Mouse (Mus musculus) left cerebral cortex, postnatal 25 days (tissue): ENCODE data around the gene Ly6g5c. TPM values are rescaled to one million over a fixed set of nuclear protein-coding genes. Genes with fewer than 3 reads are reported as not detected.

Experiments used
- DNase-seq, 2 experiments: peaks; one replicate each; pipeline ENCODE4 v3.0.0; 2022; ENCODE audit warnings: low spot score in 2 of 2, mixed read lengths in 1 of 2
- intact Hi-C: fragments of 180-260 bp; cut with DNase I; formaldehyde crosslinking; loops from one replicate; pipeline ENCODE4 v1.15.1; 2025
- total RNA-seq, 2 experiments: library from RNA; stranded (reverse); gene quantifications; 2 replicates each; pipeline ENCODE4 v1.2.3; 2021

Ly6g5c gene
- total RNA-seq, 2 experiments from 2014 or later, result not detected

- no peak for DNase-seq
- intact Hi-C loops, result no loop called here
Measured at GRCm38 (mm10) chr17:35132174-35132560, 24.1 kb downstream of the Ly6g5c start.

- intact Hi-C loops, result no loop called here
- DNase-seq, result no peak
Measured at GRCm38 (mm10) chr17:35133517-35133916, 25.4 kb downstream of the Ly6g5c start.

GRCm38 (mm10) chr17:35134801-35135590, 26.9 kb downstream of the Ly6g5c start, which contains the start of gene Bag6:
Gene Bag6, plus strand, starts transcription at chr17:35135178.
- intact Hi-C loops, result loop anchor here (1.0 kb wide), 1 partner anchor 29 kb away; the partner anchor contains the start of gene Prrc2a
- peak; percentile 95 to 96 for DNase-seq

DNA sequence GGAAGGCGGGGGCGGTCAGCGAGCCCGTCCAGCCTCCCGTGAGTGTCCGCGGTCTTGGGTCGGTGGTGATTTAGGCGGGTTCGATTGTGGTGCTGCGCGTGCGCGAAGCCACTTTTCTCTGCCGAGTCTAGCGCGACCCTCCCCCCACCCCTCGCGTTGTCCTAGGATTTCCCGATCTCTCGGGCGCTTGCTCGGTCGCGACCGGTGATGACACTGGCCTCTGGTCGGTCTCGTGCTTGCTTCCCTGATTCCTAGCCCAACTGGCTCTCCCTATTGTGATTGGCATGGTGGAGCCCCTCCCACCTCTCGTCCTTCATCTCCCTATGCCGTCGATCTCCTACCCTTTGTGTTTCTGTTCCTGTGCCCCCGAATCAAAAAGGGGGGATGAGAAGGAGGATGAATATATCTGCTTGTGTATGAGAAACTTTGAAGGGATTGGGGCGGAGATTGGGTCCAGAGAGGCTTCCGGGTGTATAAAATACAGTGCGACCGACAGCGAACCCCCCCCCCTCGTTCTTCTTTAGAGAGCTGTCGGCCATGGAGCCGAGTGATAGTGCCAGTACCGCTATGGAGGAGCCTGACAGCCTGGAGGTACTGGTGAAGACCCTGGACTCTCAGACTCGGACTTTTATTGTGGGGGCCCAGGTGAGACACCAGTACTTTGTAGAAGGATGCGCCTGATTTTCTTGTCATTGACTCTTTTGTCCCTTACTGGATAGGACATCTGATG, 27.7 kb downstream of the Ly6g5c start:
- no peak for DNase-seq
- intact Hi-C loops, result loop anchor here (1.0 kb wide), 1 partner anchor 29 kb away; the partner anchor contains the start of gene Prrc2a

GRCm38 (mm10) chr17:35139269-35139668, 31.2 kb downstream of the Ly6g5c start:
- intact Hi-C loops, result no loop called here
- DNase-seq, result no peak

GRCm38 (mm10) chr17:35140490-35140996, 32.5 kb downstream of the Ly6g5c start:
- intact Hi-C loops, result no loop called here
- DNase-seq, result no peak

DNA sequence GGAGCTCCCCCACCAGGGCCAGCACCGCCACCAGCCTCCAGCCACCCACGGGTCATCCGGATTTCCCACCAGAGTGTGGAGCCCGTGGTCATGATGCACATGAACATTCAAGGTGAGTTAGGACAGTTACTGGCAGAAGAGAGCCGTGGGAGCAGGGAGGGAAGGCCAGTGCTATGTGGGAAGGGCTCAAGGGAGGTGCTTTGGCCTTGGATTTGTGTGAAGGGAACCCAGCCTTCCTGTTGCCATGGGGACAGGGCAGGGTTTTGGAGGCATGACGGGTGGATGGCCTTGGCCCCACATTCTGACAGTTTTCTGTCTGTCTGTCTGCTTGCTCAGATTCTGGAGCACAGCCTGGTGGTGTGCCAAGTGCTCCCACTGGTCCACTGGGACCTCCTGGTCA, 33.9 kb downstream of the Ly6g5c start:
- intact Hi-C loops, result no loop called here
- no peak for DNase-seq

DNA sequence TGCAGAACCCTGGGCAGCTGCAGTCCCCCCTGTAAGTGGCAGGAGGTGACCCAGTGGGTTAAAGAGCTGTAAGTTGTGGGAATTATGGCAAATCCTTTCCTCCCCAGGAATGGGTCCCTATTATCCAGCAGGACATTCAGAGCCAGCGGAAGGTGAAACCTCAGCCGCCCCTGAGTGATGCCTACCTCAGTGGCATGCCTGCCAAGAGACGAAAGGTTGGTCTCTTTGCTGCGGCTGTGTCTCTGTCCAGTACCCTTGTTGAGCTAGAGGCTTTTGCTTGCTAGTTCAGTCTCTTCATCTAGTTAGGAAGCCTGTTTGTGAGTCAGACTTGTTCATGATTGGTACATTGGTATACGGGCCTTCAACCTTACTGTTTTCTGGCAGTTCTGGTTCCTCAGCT, 38.1 kb downstream of the Ly6g5c start:
- intact Hi-C loops, result no loop called here
- no peak for DNase-seq

- intact Hi-C loops, result no loop called here
- DNase-seq, result no peak
Measured at GRCm38 (mm10) chr17:35147348-35147747, 39.3 kb downstream of the Ly6g5c start.

- intact Hi-C loops, result loop anchor here (2.0 kb wide), 1 partner anchor 15 kb away; no protein-coding TSS in a partner anchor
- no peak for DNase-seq
Measured at GRCm38 (mm10) chr17:35147922-35148639, 40.0 kb downstream of the Ly6g5c start.

- DNase-seq, result no peak
- intact Hi-C loops, result no loop called here
Measured at GRCm38 (mm10) chr17:35152121-35152520, 44.0 kb downstream of the Ly6g5c start.

DNA sequence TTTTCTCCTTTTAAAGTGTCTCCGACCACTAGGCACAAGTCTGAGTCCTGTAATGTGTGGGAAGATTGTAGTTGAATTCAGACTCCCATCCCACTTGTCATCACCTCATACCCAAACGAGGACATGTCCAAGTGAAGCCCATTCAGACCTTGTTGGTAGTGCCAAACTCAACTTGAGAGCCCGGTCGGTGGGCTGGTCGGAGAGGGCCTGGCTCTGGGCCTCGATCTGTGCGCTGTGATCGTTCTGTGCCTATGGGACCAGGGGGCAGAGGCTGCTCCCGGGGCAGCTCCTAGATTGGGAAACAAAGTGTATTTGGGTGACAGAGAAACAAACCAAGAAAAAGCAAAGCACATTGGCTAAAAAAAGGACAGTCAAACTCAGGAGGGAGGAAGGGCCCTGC, 45.0 kb downstream of the Ly6g5c start:
- intact Hi-C loops, result no loop called here

DNA sequence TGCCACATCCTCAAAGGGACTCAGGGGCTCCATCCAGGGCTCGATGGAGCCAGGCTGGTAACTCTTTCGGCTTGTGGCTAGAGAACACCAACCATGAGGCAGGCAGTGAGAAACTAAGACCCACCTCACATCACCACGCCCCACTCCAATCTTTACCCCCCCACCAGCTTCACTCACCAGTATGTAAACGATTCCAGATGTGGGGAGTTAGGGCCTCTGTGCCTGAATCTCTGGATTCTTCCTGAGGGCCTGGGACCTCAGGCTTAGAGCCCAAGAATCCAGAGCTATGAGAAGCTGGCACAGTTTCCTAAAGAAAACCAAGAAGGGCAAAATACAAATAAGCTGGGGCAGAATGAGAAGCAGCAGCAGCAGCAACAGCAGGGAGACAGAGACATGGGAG, 45.9 kb downstream of the Ly6g5c start:
- no peak for DNase-seq
- intact Hi-C loops, result no loop called here

More for the DNA sequence above, 45.0 kb downstream of the Ly6g5c start:
- DNase-seq, result no peak

DNA sequence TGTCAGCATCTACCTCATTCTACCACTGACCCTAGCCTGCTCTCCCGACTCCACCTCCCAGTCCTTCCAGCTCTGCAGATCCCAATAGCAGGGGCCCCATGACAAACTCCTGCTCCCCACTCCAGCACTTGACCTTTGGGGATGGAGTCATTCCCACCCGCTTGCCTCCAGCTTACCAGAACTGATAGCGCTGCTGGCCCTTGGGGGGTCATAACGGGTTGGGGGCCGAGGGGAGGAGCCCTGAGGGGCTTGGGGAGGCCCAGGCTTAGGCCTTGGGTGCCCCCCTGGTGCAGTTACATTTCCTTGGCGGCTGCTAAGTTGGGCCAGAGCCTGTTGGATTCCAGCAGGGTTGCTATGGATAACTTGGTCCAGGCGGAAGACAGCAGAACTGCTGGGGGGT, 46.5 kb downstream of the Ly6g5c start:
- intact Hi-C loops, result no loop called here

GRCm38 (mm10) chr17:35155451-35155850, 47.4 kb downstream of the Ly6g5c start:
- DNase-seq, result no peak
- intact Hi-C loops, result no loop called here

More for the DNA sequence above, 46.5 kb downstream of the Ly6g5c start:
- DNase-seq, result no peak

DNA sequence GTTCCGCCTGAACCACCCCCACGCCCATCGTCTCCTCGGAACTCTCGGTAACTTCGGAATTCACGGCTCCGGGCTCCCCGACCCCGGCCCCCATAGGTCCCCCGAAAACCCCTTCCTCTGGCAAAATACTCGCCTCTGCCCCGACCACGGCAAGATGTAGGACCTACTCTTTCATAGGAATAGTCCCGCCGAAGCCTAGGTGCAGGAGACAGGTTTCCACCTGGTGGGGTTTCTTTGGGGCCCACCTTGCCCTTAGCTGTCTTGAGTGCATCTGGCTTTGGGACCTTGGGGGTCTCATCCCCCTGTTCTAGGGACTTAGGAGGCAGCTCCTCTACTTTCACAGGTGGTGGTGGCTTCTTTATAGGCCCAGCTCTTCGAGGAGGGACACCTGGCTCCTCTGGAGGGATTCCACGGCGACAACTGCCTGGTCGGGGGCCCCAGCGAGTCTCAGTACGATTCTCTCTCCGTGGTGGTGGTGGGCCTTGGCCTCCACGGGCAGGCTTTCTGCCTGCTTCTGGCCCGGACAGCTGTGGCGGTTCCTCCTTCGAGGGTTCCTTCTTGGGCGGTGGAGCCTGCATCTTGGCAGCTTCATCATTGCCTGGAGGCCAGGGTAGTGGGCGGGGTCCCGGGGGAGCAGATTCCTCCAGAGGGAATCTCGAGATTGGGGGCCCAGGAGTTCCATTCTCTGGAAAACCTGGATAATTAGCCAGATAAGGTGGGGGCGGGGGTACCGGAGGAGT, 48.6 kb downstream of the Ly6g5c start:
- intact Hi-C loops, result no loop called here
- no peak for DNase-seq

- intact Hi-C loops, result no loop called here
- no peak for DNase-seq
Measured at GRCm38 (mm10) chr17:35157254-35157653, 49.2 kb downstream of the Ly6g5c start.

DNA sequence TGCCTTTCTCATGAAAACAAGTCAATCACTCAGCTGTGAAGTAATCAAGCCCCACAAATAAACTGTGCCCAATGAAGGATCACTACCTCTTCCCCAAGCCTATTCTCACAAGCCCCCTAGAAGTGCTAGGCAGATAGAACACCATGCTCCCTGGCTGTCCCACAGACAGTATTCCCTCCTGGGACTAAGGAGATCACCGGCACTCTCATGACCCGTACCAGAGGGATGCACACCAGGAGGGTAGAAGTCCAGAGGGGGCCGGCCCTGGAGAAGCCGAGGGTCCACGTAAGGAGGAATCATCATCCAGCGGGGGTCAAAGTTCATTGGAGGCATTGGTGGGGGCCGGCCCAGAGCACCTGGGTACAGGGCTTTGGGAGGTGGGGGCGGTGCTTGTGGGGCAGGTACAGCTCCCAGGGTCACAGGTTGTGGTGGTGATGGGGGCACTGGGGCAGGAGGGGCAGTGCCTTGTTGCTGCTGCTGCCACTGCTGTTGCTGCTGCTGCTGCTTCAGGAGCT, 49.6 kb downstream of the Ly6g5c start:
- intact Hi-C loops, result no loop called here
- DNase-seq, result no peak
